Mouse (Mus musculus): Measurements from ENCODE around the gene St13. TPM values are rescaled to one million over a fixed set of nuclear protein-coding genes. Genes with fewer than 3 reads are reported as not detected.
A peak's percentile ranks its signal among the peaks of the same experiment; 100 is the strongest.

St13 gene
- total RNA-seq, 4 experiments from 2014 or later = 102 to 114 (median 104) TPM

DNA sequence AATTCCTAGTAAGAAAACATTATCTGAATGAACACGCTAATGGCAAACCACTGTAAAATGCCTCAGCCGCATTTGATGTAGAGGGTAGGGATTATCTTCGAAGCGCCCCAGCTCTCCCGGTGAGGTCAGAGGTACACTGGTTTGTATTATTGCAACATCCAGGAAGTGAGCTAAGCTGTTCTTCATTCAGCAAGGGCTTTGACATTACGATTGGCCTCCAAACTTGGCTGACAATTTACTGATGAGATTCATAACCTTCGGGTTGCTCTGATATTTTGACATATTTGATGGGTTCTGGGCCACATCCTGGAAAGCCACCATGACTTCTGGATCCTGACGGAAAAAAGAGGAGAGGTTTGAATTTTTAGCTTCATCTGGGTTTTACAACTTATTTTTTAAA, 34.6 kb downstream of the St13 start:
- no peak for DNase-seq (ENCODE audit: low spot score)

DNA sequence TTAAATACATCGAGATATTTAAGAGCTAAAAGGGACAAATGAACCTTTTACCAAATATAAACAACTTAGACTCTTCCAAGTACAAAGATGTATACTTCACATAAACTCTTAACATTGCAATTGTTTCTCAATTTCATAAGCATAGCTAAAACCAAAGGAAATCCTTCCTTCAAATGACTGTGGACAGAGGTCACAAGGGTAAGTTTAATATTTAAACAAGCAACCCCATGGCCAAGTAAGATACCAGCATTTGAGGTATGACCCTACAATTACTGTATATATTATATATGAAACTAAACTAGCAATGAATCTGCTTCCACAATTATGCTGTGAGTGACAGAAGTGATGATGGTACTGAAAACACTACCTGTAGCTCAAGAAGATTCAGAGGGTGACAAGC, 35.6 kb downstream of the St13 start:
- DNase-seq (ENCODE audit: low spot score) = no peak

DNA sequence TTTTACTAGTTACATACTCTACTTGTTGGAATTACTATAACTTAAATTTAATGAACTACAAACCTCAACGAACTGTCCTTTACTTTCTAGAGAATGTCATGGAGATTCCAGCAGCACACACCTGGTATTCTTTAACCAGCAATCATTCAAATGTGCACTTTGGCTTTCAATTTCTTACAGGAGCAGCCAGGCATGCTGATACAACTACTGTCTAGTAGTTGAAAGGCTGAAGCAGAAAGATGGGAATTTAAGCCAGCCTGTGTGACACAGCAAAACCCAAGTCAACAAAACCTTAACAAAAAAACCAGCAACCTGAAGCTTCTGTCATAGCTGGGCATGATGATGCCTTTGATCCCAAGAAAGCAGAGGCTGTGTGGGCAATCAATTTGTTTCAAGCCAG, 37.4 kb downstream of the St13 start:
- no peak for DNase-seq (ENCODE audit: low spot score)

DNA sequence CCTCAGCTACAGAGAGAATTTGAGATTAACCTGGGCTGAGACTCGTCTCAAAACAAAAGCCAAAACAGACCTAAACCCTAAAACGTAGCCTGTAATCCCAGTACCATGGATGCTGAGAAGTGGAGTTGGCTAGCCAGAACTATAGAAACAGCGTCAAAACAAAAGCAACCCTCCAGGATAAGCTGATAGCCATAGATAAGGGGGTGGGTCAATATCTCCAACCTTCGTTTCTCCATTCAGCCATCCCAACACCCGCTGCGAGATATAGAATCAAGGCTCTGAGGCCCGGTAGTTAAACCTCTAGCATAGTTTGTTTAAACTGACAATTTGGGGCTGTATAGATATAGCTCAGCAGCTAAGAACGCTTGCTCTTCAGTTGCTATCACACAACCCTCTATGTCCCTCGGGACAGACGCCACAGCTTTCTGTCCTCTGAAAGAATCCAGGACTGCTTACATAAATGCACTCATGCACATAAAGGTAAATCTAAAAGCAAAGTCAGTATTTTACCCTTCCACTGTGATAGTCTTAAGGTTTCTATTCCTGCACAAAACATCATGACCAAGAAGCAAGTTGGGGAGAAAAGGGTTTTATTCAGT, 38.4 kb downstream of the St13 start:
- DNase-seq (ENCODE audit: low spot score) = no peak

DNA sequence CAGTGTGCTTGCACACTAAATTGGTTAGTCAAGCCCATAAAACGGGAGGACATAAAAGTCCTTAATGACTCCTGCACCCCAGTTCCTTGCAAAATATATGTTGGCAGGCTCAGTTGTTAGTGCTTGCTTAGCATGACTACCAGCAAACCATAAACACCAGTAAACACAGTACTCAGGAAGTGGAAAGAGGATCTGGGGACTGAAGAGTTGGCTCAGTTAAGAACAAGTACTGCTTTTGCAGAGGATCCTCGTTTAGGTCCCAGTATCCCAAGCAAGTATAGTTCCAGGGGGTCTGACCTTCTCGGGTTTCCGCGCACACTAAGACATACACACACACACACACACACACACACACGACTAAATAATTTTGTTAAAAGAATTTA, 38.9 kb downstream of the St13 start:
- DNase-seq (ENCODE audit: low spot score) = no peak

DNA sequence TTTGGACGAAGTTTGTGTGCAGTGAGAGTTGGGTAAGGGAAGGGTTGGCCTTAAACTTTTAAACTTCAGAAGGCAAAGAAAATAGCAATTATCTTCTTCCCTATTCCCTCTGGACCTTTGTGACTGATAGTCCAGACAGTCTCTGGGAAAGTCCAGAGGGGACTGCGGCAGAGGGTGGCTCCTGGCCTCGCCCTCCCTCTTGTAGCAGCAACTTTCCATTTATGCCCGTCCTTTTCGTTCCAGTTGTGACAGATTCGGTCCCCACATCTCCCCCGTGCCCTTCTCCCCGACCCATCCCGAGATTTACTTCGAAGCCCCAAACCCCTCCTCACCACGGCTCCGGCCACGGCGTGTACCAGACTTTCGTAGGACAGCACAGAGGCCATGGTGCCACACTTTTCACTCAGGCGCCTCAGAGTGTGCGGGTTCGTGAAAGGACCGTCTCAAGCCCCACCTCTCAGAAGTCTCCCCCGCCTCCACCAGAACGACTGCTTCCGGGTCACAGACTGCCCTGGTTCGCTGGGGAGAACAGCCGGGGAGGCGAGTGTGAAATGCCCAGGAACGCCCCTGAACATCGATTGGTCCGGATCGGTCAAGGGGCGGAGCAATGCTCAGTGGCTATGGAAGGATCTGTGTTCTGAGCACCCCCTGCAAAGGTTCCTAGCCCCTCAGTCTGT, 39.4 kb downstream of the St13 start, which contains the start of gene Slc25a17:
Slc25a17 (minus strand) TSS at position 468 of the 677 bp plus-strand sequence.
- DNase-seq (ENCODE audit: low spot score) = peak; percentile 97

DNA sequence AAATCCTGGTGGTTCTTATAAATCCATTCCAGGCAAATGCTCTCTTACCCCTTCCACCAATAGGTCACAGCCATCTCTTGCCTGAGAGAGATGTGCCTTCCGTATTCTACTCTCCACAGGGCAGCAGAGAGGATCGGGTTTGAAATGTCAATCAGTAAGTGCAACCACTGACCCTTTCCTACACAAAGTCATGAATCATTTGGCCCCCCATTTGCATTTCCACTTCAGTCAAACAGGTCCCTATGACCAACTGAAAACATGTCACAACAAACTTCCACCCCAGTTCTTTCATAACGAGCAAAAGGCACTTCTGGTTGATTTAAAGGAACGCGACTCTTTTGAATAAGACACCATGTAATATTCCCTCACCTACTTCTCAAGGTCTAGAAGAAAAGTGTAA, 40.5 kb downstream of the St13 start:
- no peak for DNase-seq (ENCODE audit: low spot score)

DNA sequence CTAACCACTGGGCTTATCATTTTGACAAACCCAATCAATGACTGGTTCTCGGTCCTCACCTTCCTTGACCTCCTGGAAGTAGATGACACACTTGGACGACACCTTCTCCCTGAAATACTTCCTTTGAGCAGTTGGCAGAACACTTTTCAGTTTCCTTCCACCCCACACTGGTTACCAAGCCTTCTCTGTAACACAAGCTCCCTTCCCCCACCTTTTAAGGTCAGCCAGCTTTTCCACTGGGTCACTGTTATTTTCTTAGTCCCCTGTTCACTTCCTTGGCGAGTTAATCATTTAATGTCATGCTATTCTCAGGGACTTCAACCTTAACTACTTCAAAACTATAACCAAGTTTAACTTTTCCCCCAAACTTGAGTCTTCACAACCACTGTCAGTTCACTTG, 40.9 kb downstream of the St13 start:
- no peak for DNase-seq (ENCODE audit: low spot score)

DNA sequence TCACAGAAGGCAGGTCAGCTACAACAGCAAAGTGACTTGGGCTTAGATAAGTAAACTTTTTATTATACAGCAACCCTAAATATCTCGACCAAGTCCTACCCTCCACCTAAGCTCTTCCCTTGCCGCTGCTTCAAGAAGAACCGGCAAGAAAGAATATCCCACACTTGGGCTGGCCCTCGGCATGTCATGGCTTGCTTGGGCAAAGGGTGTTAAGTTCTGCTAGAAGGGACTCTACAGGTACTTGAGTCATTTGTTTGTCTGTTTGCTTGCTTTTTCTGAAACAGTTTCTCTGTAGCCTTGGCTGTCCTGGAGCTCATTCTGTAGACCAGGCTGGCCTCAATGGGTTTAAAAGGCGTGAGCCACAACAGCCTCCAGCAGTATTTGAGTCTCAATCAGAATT, 42.9 kb downstream of the St13 start:
- no peak for DNase-seq (ENCODE audit: low spot score)

DNA sequence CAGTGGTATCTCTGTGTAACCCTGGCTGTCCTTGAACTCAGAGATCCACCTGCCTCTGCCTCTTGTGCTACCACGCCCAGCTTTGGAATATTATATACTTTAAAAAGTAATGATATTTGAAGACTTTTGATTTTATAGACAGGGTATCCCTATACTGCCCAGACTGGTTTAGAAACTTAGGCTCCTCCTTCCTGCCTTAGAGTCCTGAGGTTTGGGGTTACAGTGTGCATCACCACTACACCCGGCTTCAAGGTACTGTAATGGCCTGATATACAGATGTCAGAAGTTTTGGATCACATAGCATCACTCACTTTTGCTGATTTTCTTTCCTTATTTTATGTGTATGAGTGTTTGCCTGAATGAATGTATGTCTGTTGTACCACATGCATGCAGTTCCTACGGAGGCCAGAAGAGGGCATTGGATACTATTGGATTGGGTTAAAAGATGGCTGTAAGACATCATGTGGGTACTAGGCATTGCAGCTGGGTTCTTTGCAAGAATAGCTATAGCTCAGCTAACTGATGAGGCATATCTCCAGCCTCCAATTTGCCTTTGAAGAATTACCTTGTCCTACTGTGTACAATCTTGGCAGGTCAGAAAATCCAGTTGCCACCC, 44.6 kb downstream of the St13 start:
- DNase-seq (ENCODE audit: low spot score) = peak; percentile 19

DNA sequence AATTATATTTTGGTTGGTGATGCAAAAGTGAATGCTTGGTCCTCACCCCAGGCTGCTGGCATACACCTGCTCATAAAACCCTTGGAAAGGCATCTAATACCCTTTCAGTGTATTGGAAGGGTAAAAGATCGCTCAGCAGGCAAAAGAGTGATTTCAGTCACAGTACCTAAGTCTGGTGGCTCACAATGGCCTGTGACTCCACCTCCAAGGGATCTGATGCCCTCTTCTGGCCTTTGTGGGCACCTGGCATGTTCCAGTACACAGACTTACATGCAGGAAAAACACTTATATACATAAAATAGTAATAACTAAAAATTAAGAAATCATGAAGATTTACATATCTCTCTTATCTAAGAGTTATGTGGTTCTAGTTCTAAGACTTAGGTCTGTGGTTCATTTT, 47.2 kb downstream of the St13 start:
- DNase-seq (ENCODE audit: low spot score) = no peak

DNA sequence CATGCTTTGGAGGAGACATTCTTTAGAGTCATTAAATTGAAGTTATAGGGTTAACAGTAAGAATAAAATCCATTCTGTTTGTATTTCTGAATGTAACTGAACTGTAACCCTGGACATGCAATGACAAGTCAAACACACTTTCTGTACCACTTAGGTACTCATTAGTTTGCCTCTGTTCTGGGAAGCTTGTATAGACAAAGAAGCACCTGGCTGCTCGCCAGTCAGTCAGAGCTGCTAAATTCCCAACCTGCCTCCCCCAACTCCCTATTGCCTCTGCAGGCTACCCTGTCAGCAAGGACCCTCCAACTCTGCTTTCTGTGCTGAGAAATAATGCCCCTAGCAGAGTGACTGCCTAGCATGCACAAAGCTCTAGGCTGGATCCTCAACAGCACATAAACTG, 49.5 kb downstream of the St13 start:
- no peak for DNase-seq (ENCODE audit: low spot score)

DNA sequence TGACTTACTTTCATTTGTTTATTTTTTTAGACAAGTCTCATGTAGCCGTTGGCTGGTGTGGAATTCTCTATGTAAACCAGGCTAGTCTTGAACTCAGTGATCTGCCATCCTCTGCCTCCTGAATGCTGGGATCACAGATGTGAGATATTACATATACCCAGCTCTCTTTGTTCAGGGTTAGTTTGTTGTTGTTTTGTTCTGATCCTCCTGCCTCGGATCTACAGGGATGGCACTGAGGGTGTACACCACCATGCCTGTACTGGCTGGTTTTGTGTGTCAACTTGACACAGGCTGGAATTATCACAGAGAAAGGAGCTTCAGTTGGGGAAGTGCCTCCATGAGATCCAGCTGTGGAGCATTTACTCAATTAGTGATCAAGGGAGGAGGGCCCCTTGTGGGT, 51.5 kb downstream of the St13 start:
- no peak for DNase-seq (ENCODE audit: low spot score)

DNA sequence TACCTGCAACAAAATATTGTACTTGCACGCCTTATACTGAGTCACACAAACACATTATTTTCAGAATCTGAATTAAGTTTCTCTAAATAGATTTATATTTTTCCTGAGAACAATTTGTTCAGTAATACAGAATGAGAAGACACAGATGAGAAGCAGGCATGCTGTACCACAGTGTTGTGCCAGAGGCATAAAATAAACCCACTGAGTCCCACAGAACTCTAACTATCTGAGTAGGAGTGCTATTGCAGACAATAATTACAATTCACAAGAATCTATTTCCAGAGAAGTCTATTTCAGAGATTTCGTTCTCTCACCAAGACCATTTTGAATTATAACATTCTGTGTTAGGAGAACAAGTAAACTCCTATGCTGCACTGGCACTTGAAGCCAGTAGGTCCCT, 52.4 kb downstream of the St13 start:
- DNase-seq (ENCODE audit: low spot score) = no peak

DNA sequence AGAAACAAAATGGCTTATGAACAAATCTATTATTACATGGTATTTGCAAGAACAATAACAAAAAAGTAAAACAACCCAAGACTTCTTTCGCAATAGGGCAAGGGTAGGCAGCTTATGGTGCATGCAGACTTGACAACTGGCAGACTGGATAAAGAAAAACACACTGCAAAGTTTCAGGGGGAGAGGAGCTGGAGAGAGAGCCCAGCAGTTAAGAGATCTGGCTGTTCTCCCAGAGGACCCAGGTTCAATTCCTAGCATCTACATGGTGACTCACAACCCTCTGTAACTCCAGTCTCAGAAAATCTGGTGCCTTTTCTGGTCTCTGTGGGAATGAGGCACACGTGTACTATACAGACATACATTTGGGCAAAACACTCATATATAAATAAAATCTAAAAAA, 58.5 kb downstream of the St13 start:
- no peak for DNase-seq (ENCODE audit: low spot score)

DNA sequence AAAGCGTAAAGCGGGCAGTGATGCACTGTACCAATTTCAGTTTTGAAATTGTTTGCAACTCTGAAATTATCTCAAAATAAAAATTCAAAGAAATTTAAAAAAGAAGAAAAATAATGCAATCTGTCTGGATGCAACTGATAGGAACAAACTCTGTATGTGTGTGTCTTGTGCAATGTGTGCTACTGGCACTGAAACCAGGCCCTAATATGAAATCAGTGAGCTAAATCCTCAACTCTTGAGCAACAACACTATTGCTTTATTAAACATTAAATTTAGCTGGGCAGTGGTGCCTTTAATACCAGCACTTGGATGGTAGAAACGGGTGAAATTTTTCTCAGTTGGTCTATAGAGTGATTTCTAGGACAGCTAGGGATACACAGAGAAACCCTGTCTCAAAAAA, 60.7 kb downstream of the St13 start:
- no peak for DNase-seq (ENCODE audit: low spot score)

DNA sequence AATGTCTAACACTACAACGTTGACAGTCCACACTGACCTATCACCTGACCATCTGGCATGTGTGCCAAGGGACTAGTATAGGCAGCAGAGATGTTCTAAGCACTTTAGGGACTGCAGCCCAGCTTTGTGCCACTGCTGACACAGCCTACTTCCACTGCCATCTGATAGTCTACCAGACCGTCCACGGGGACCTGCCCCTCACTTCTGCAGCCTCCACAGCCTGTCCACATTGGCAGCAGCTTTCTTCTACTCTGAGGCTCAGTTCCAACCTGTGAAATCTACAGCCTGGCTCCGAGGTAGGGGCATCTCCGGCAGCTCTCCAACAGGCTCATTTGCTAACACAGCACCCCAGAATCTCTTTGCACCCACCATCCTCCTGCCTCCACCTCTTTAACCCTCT, 63.4 kb downstream of the St13 start:
- DNase-seq (ENCODE audit: low spot score) = no peak

DNA sequence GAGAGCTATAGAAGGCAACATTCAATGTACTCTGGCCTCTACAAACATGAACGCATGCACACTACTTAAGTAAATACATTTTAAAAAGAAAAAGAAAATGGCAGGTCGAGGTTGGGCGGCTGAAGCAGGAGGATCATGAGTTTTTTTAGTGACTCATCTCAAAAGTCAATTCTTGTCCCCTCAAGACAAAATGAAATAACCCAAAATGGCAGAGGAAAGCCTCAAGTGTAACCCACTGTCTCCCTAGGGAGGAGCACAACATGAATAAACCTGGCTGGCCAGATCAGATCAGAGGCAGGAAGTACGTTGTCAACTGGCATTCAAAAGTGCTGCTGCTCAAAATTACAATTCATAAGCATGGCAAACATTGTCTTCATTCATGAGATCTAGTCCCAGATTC, 67.4 kb downstream of the St13 start:
- no peak for DNase-seq (ENCODE audit: low spot score)

DNA sequence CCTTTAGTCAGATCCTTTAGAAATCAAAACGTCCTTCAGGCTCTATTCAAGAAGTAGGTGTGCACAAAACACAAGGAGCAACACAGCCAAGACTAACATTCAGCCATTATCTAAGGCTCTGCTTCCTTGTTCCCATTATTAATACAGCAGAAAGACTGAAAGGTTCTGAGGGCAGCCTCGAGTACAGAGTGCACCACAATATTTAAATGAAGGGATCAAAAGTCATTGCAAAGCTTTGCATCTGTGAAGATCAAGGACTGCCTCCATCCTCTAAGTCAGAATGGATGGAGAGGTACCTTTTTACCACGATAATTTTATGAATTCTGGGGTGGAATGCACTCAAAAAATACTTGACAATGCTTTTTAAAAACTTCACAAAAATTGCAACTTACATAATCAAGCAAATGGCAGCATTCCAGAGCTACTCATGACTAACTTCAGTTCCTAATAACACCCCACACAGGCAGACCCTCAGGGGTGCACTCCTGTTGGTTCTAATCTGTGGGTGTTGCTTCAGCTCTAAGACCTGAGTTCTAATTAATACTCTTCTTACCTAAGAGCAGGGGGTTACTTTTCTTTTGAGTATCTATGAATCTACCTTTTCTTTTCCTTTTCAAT, 69.0 kb downstream of the St13 start:
- DNase-seq (ENCODE audit: low spot score) = no peak

DNA sequence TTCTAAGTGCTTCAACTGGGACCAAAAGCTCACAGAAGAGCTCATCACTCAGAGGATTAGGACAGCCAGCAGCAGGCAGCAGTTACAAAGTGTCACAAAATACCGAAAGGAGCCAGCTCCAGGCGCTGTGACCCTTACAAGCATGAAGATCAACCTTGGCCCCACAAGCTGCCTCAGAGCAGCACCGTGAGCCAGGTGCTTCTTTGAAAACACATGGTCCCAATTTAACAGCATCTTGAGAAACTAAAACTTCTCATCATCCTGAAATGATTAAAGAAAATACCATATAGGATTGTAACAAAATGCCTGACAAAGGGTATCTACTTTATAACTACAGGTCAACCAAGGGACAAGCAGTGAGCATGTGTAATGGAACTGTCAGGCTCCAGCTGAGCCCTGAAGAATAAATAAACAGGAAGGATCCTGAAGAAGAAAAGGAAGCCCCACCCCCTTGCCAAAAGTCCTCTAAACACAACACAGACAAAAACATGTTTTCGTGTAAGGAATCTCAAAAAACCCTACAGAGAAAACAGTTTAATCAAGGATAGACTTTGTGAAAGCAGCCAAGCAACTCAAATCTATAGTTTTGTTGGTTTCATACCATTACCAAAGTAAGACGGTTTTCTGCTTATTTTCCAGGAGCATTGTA, 70.0 kb downstream of the St13 start:
- no peak for DNase-seq (ENCODE audit: low spot score)

DNA sequence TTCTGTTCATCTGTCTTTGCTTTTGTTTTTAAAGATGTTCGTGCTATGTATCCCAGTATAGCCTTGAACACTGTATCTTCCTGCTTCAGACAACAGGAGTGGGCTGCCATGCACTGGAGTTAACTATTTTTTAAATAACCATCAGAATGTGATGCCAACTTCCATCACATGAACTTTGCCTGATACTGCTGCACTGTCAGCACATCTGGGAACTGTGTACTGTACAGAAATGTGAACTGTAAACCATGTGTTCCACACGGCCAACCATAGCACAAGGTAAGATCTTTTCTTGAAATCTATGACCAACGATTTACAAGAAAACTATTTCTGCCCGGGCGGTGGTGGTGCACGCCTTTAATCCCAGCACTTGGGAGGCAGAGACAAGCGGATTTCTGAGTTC, 72.4 kb downstream of the St13 start:
- no peak for DNase-seq (ENCODE audit: low spot score)

DNA sequence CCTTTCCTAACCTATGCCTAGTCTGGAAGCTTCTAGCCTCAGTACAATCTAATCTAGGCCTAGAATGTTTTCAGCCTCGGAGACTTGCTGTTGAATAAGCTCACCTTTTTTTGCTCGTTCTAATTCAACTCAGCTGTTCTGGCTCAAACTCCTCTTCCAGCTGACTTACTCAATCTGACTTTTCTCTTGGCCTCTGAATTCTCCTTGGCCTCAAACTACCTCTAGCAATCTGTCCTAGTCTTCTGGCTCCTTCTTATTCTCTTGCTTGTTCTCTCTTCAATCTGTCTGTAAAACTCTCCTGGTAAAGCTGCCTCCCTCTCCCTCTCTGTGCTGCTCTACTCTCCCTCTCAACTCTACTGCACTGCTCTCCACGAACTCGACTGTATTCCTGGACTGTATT, 74.9 kb downstream of the St13 start:
- peak; percentile 27 for DNase-seq (ENCODE audit: low spot score)

DNA sequence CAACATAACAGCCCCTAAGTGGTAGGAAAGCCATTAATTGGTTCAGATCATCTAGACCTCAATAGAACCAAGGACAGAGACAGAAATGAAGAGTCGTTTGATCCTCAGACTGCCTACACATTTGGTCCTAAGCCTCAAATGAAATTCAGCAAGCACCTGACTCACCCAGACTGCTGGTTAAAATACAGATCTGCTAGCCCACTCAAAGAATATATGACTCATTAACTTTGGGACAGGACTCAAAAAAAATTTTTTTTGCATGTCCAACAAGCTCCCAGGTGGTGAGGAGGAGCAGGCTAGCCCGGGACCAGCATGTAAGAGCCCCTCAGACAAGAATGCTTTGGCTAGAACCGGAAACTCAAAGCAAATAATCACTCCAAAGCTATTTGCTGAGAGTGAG, 79.7 kb downstream of the St13 start:
- no peak for DNase-seq (ENCODE audit: low spot score)
